Mouse (Mus musculus) liver, adult 2 months (tissue): ENCODE measurements around the gene Ankra2.

Experiments used
- CTCF ChIP-seq: fragments of 200-500 bp; IDR thresholded peaks from 2 replicates; pipeline ENCODE4 v1.5.1; 2011; ENCODE audit warnings: low read depth, low read length, control low read depth
- POLR2A ChIP-seq: fragments of 200-500 bp; IDR thresholded peaks from 2 replicates; pipeline ENCODE4 v1.6.1; 2011; ENCODE audit warnings: low read length, control low read depth; ENCODE audit not compliant: insufficient read depth; ENCODE audit errors: extremely low read depth

DNA sequence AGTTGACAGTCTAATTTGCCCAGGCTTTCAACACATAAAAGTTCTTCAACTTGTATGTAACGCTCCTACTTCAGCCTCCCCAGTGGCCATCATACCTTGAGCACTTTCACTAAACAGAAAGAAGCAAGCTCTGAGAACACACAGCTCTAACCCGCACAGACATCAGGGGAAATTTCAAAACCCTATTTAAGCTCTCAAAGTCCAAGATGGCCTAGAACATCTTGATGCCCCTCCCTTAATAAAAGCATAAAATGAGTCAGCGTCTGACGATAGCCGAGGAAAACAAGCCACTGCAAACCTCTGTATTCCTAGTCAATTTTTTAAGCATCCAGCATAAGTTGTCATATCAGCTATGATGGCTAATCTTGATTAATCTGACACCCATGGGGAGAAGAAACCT is 48.7 kb downstream of the Ankra2 start:
- no peak for TF ChIP-seq CTCF
- TF ChIP-seq POLR2A = no peak
